16 mouse cellular contexts compared by ENCODE assay signal in genomic region chr10:95396356-95396755, GRCm38 (mm10). TPM values are rescaled to one million over a fixed set of nuclear protein-coding genes. Genes with fewer than 3 reads are reported as not detected.
DNase-seq lines count a peak whose midpoint lies in the region; ATAC-seq and TF ChIP-seq lines count a peak whose summit lies in the region.
"Had no signal": no experiment of that assay in that cellular context is flagged by ENCODE, and none has a peak within 500 bp of the region (broad histone marks: within the 10 kb centered on the region; RNA-seq: fewer than 3 reads in every experiment).

No protein-coding gene starts in this region.

- H3K36me3 ChIP-seq in heart, embryonic 12.5 days, result peaks cover 2% of the 10 kb centered on the region; the same call in 1 of the 2 replicates
- H3K36me3 ChIP-seq: kidney, embryonic 15.5 days; limb, embryonic 15.5 days; midbrain, embryonic 12.5 days had no signal

- H3K4me3 ChIP-seq in heart, embryonic 12.5 days, result no peak overlapping the region
- H3K4me3 ChIP-seq in cerebellum, adult 2 months (replicated peaks; ENCODE audit: insufficient read depth, low read depth, low read length), result no peak overlapping the region
- H3K4me3 ChIP-seq: kidney, embryonic 15.5 days; limb, embryonic 15.5 days; midbrain, embryonic 12.5 days had no signal

- no peak overlapping the region for H3K4me2 ChIP-seq in heart, embryonic 12.5 days
- H3K4me2 ChIP-seq: limb, embryonic 15.5 days; midbrain, embryonic 12.5 days had no signal

- H3K4me1 ChIP-seq in heart, embryonic 12.5 days (replicated peaks), result peaks cover 31% of the 10 kb centered on the region; the same call in 1 of the 2 replicates
- H3K4me1 ChIP-seq in cerebellum, adult 2 months (ENCODE audit: control insufficient read depth, insufficient read depth, low read length), result no peaks in the 10 kb centered on the region

- no peak for ATAC-seq in heart, embryonic 12.5 days (ENCODE audit: insufficient number of reproducible peaks, low FRiP score)
- 0 out of 2 replicates have a peak, but pooled peaks have one; percentile 41 for ATAC-seq in megakaryocyte-erythroid progenitor cell, adult 5-6 weeks (replicated peaks; ENCODE audit: low FRiP score, low TSS enrichment, poor library complexity, severe bottlenecking)

- no peak overlapping the region for H3K9ac ChIP-seq in heart, embryonic 12.5 days
- H3K9ac ChIP-seq: kidney, embryonic 15.5 days; limb, embryonic 15.5 days; lung, embryonic 14.5 days; midbrain, embryonic 12.5 days had no signal

- no peak overlapping the region for H3K27ac ChIP-seq in heart, embryonic 12.5 days (ENCODE audit: poor library complexity, severe bottlenecking)
- no peak overlapping the region for H3K27ac ChIP-seq in cerebellum, adult 2 months (ENCODE audit: insufficient read depth, low read length)
- H3K27ac ChIP-seq: kidney, embryonic 15.5 days; limb, embryonic 15.5 days; midbrain, embryonic 12.5 days had no signal

- H3K9me3 ChIP-seq in heart, embryonic 12.5 days (replicated peaks), result no peaks in the 10 kb centered on the region
- H3K9me3 ChIP-seq: kidney, embryonic 15.5 days; limb, embryonic 15.5 days; midbrain, embryonic 12.5 days had no signal

- no peak for TF ChIP-seq POLR2A in cerebellum, adult 2 months (IDR thresholded peaks at IDR 0.05; ENCODE audit: borderline replicate concordance, insufficient read depth, low read length)

- WGBS in heart, embryonic 12.5 days, result 76% methylated on average over 8 of the region's 8 CpGs
- 76% methylated on average over 8 of the region's 8 CpGs for WGBS in cerebellum, adult 2 months

- H3K27me3 ChIP-seq in heart, embryonic 12.5 days (replicated peaks), result 0 out of 2 replicates have a peak, but pooled peaks cover 3% of the 10 kb centered on the region
- H3K27me3 ChIP-seq in cerebellum, adult 2 months (ENCODE audit: control insufficient read depth, insufficient read depth, low read length), result no peaks in the 10 kb centered on the region

- no peak for TF ChIP-seq CTCF in cerebellum, adult 2 months (IDR thresholded peaks at IDR 0.05; ENCODE audit: borderline replicate concordance, insufficient read depth, low read depth, low read length)

- peak; percentile 95 for DNase-seq in heart, adult 11 months
- peak; percentile 46 for DNase-seq in kidney, adult 9 months
- no peak for DNase-seq in kidney, postnatal 10 days
- peak; percentile 57 for DNase-seq in lung, postnatal 36 days
- DNase-seq in lung, postnatal 4 days, result no peak
- no peak for DNase-seq in cerebellum, adult 2 months
- DNase-seq: adrenal gland, postnatal 36 days; cerebellum, postnatal 10 days; gastrocnemius, postnatal 25 days; lung, embryonic 14.5 days; right cerebral cortex, postnatal 14 days had no signal

RNA-seq across cellular contexts. Expression of gene Socs2, which starts 20.6 kb away (rescaled TPM):
- polyA plus RNA-seq in heart, embryonic 12.5 days (2016; fragmentation: Nextera tagmentation; extraction: Ambion mirVana), result 47.7 and 49.0 TPM in 2 replicates
- total RNA-seq in megakaryocyte-erythroid progenitor cell, adult 5-6 weeks (2014; fragmentation: Nextera tagmentation), result 0.59 and 2.4 TPM in 2 replicates
- total RNA-seq in megakaryocyte-erythroid progenitor cell, adult 5-6 weeks (2017), result 0.61 TPM in 1 of 2 replicates, not detected in the other
- 16.6 TPM in 2 replicates for polyA plus RNA-seq in cerebellum, adult 2 months (2012; rRNA removed)

Comparison
In these comparisons a context has a peak if more than half of its experiments do, and no peak if none do; other contexts are left out.
1. DNase-seq: peak in heart, adult 11 months (single experiment), kidney, adult 9 months (single experiment) and lung, postnatal 36 days (single experiment); none in kidney, postnatal 10 days (single experiment), lung, postnatal 4 days (0 of 2) and cerebellum, adult 2 months (0 of 2).